Mouse (Mus musculus): ENCODE data around the gene Slc39a11. TPM values are rescaled to one million over a fixed set of nuclear protein-coding genes. Genes with fewer than 3 reads are reported as not detected.

Slc39a11 gene
- polyA plus RNA-seq, 1 experiment from 2014 or later = 26.3 TPM

DNA sequence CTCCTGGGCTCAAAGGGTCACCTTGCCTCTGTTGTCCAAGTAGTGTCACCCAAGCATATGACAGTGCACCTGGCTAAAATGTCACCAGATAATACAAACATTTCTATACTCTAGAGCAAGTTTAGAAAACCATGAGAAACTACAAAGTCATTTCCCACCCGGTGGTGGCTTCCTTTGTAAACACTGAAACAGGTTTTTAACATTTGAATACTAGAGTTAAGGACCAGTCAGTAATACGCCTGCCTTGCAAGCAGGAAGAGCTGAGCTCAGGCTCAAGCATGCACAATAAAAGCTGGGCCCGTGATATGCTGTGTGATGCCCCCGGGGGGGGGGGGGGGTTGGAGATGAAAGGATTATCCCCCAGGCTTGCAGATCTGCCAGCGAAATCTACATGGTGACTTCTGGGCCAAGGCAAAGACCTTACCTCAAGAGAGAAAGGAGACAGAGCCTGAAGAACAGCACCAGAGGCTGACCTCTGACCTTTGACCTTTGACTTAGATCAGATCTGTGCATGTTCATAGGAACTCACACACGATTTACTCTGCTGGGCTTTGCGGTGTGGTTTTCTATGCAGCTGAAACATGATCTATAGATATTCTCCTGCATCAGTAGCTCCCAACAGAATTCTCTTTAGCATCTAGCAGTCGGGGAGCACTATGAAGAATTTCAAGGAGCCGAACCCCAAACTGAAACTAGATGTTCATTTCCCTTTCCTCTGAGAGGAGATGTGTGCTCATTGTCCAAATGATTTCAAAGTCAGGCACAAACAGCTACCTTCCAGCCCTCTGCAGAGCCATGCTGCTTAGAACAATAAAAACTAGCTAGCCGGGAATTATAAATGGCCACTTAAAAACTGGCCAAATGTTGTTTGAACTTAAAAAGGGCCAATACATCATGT, 267.0 kb downstream of the Slc39a11 start:
- H3K27me3 ChIP-seq = no peaks in the 10 kb centered on the region
- no peak for ATAC-seq (ENCODE audit: insufficient number of reproducible peaks, insufficient read depth, low FRiP score, low TSS enrichment, low read depth)
- whole genome bisulfite sequencing = 25% methylated on average over 10 of the region's 10 CpGs
- H3K27ac ChIP-seq = no peak overlapping the region
- no peaks in the 10 kb centered on the region for H3K36me3 ChIP-seq
- no peak overlapping the region for H3K4me3 ChIP-seq
- H3K4me2 ChIP-seq = no peak overlapping the region
- no peak overlapping the region for H3K9ac ChIP-seq
- no peaks in the 10 kb centered on the region for H3K9me3 ChIP-seq
- H3K4me1 ChIP-seq = peaks cover 42% of the 10 kb centered on the region

DNA sequence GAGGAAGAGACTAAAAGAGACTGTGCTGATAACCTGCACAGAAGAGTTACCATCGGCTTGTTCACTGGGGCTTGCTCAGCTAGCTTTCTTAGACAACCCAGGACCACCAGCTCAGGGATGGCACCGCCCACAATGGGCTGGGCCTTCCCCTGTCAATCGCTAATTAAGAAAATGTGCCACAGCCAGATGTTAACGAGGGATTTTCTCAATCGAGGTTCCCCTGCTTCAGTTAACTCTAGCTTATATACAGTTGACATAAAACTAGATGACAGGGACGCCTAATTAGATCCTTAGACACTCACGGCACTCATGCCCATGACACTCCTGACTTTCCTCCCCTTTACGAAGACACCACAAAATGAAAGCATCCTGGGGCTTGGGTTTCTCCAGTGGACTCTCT, 268.3 kb downstream of the Slc39a11 start:
- H3K27ac ChIP-seq = no peak overlapping the region
- no peak overlapping the region for H3K9ac ChIP-seq
- H3K9me3 ChIP-seq = no peaks in the 10 kb centered on the region
- H3K4me2 ChIP-seq = no peak overlapping the region
- H3K27me3 ChIP-seq = no peaks in the 10 kb centered on the region
- H3K4me3 ChIP-seq = no peak overlapping the region
- 56% methylated on average over 8 of the region's 8 CpGs for WGBS
- ATAC-seq (ENCODE audit: insufficient number of reproducible peaks, insufficient read depth, low FRiP score, low TSS enrichment, low read depth) = no peak
- H3K4me1 ChIP-seq = peaks cover 46% of the 10 kb centered on the region
- H3K36me3 ChIP-seq = no peaks in the 10 kb centered on the region

DNA sequence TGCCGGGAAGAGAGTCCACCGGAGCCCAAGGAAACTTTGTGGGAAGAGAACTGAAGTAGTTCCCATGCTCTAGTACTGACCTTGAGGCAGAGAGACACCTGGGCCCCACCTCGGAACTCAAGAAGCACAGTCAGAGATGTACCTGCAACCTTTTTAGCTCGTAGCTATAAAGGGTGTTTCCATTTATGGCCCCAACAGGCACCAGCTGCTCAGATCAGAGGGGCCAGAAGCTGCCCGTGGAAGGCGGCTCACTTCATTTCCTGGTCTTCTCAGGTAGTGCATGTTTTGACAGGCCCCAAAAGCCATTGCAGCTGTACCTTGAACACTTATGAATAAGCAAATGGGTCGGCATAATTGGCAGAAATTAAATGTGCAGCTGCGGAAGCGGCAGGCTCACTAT, 271.0 kb downstream of the Slc39a11 start:
- Histone ChIP-seq H3K27ac (0 out of 2 replicates have a peak overlapping the region, but pooled peaks have one; percentile 2), H3K36me3 (no peaks in the 10 kb centered on the region), H3K9me3 (no peaks in the 10 kb centered on the region; the same call in 1 of the 2 replicates), H3K4me2 (no peak overlapping the region), H3K9ac (no peak overlapping the region), H3K27me3 (no peaks in the 10 kb centered on the region), H3K4me3 (no peak overlapping the region), H3K4me1 (peaks cover 36% of the 10 kb centered on the region)
- no peak for ATAC-seq (ENCODE audit: insufficient number of reproducible peaks, insufficient read depth, low FRiP score, low TSS enrichment, low read depth)
- WGBS = 69% methylated on average over 9 of the region's 9 CpGs

DNA sequence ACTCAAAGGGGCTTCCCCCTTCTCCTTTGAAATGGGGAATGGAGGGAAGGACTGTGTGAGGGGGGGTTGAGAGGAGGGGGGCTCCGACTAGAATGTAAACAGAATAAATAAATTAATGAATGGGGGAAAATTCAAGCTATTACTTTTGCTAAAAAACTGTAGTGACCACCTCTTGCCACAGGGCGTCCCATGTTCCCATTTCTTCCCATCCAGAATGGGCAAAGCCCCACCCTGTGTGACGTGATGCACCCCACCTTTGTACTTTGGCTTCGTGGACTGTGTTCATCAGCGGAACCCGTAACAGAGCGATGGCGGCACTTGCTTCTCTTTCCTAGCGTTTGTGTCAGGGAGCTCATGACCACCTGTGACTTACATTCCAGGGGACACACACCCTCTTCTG, 273.8 kb downstream of the Slc39a11 start:
- no peak for ATAC-seq (ENCODE audit: insufficient number of reproducible peaks, insufficient read depth, low FRiP score, low TSS enrichment, low read depth)
- no peak overlapping the region for H3K4me3 ChIP-seq
- no peak overlapping the region for H3K27ac ChIP-seq
- peaks cover 29% of the 10 kb centered on the region for H3K4me1 ChIP-seq
- H3K9me3 ChIP-seq = peaks cover 2% of the 10 kb centered on the region; the same call in 1 of the 2 replicates
- no peaks in the 10 kb centered on the region for H3K27me3 ChIP-seq
- 81% methylated on average over 9 of the region's 9 CpGs for WGBS
- H3K9ac ChIP-seq = no peak overlapping the region
- H3K4me2 ChIP-seq = no peak overlapping the region
- 0 out of 2 replicates have a peak, but pooled peaks cover 6% of the 10 kb centered on the region for H3K36me3 ChIP-seq

DNA sequence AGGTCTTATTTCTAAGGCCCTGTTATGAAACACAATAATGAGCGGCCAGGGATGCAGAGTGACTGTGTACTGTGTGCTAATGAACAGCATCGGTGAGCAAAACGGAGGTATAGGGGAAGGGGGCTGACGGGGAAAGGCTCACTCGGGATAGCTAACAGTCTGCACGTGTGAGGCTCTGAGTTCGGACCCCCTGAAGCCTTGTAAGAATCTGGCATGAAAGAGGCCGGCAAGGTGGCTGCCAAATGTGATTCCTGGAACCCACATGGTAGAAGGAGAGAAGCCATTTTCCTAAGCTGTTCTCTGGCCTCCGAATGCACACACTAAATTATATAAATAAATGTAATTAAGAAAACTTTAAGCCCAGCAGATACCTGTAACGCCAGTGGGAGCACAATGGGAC, 276.0 kb downstream of the Slc39a11 start:
- Histone ChIP-seq H3K9ac (no peak overlapping the region), H3K4me3 (no peak overlapping the region), H3K27me3 (no peaks in the 10 kb centered on the region), H3K27ac (no peak overlapping the region), H3K9me3 (peaks cover 2% of the 10 kb centered on the region; the same call in 1 of the 2 replicates), H3K4me2 (no peak overlapping the region), H3K36me3 (0 out of 2 replicates have a peak, but pooled peaks cover 6% of the 10 kb centered on the region), H3K4me1 (peaks cover 19% of the 10 kb centered on the region)
- 67% methylated on average over 10 of the region's 10 CpGs for WGBS
- no peak for ATAC-seq (ENCODE audit: insufficient number of reproducible peaks, insufficient read depth, low FRiP score, low TSS enrichment, low read depth)

DNA sequence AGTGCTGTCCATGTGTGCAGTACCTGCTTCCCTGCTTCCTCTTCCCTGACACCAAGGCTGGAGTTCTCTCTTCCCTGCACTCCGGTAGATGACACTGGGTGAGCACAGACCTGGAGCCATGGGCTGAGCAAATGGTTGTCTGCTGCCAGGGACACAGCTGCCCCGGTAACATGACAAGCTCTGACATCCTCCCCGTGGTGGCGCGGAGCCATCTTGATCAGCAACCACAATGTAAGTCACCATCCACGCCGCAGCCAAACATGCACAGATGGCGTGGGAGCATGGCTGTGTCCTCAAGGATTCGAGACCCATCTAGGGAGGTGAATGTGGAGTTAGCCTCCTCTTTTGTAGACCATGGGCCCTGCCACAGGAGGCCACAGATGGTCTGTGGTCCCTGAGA, 276.5 kb downstream of the Slc39a11 start:
- Histone ChIP-seq H3K9me3 (peaks cover 2% of the 10 kb centered on the region; the same call in 1 of the 2 replicates), H3K4me3 (no peak overlapping the region), H3K4me2 (no peak overlapping the region), H3K27ac (no peak overlapping the region), H3K36me3 (0 out of 2 replicates have a peak, but pooled peaks cover 6% of the 10 kb centered on the region), H3K9ac (no peak overlapping the region), H3K27me3 (no peaks in the 10 kb centered on the region), H3K4me1 (peaks cover 13% of the 10 kb centered on the region)
- WGBS = 89% methylated on average over 9 of the region's 9 CpGs
- ATAC-seq (ENCODE audit: insufficient number of reproducible peaks, insufficient read depth, low FRiP score, low TSS enrichment, low read depth) = no peak

DNA sequence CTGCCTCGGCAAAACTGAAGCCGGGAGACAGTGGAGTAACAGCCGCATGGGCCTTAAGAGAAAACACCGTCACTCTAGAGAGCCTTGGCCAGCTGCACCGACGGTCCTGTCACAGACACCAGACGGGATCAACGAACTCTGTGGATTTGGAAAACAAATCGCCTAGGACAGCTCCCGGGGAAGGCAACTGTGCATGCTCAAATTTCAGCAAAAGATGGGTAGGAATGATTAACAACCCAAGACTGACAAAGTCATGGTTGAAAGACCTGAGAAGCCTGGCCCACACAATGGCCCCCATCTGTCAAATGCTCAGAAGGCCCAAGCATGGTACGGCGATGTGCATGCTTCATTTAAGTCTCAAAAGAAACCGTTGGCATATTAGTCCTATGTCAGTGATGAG, 281.8 kb downstream of the Slc39a11 start:
- ATAC-seq (ENCODE audit: insufficient number of reproducible peaks, insufficient read depth, low FRiP score, low TSS enrichment, low read depth) = no peak
- Histone ChIP-seq H3K36me3 (0 out of 2 replicates have a peak, but pooled peaks cover 6% of the 10 kb centered on the region), H3K4me3 (no peak overlapping the region), H3K4me2 (no peak overlapping the region), H3K27ac (no peak overlapping the region), H3K27me3 (no peaks in the 10 kb centered on the region), H3K9ac (no peak overlapping the region), H3K4me1 (peaks cover 17% of the 10 kb centered on the region; the same call in 1 of the 2 replicates), H3K9me3 (0 out of 2 replicates have a peak, but pooled peaks cover 2% of the 10 kb centered on the region)
- 53% methylated on average over 13 of the region's 13 CpGs for WGBS

DNA sequence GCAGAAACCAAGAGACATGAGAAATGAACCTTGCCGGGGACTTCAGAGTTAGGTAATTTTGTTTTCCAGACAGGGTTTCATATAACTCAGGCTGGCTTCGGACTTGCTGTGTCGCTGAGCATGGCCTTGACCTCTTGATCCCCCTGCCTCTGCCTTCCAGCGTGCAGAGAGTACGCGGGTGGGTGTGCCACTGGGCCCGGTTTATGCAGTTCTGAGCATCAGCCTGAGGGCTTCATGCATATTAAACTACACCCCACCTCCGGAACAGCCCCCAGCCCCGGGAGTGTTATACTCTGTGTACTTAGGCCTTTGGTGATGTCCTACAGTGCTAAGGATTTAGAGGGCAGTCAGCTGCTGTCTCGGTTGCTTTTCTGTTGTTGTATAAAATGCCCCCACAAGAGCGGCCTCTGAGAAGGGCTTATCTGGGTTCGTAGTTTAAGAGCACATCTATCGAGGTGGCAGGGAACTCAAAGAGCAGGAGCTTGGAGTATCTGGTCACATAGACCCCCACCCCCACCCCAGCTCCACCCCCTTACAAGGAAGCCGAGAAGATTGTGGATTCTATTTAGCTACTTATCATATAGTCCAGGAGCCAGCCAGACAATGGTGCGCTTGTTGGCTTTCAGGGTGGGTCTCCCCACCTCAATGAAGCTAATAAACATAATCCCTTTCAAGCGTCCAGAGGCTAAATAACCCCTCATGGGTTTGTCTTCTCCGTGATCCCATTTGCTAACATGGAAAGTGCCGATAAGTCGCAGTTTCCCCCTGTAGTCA, 283.4 kb downstream of the Slc39a11 start:
- Histone ChIP-seq H3K9ac (no peak overlapping the region), H3K27me3 (no peaks in the 10 kb centered on the region), H3K27ac (no peak overlapping the region), H3K4me2 (no peak overlapping the region), H3K4me3 (no peak overlapping the region), H3K4me1 (peaks cover 17% of the 10 kb centered on the region; the same call in 1 of the 2 replicates), H3K9me3 (0 out of 2 replicates have a peak, but pooled peaks cover 2% of the 10 kb centered on the region), H3K36me3 (0 out of 2 replicates have a peak, but pooled peaks cover 2% of the 10 kb centered on the region)
- WGBS = 35% methylated on average over 19 of the region's 19 CpGs
- no peak for ATAC-seq (ENCODE audit: insufficient number of reproducible peaks, insufficient read depth, low FRiP score, low TSS enrichment, low read depth)

DNA sequence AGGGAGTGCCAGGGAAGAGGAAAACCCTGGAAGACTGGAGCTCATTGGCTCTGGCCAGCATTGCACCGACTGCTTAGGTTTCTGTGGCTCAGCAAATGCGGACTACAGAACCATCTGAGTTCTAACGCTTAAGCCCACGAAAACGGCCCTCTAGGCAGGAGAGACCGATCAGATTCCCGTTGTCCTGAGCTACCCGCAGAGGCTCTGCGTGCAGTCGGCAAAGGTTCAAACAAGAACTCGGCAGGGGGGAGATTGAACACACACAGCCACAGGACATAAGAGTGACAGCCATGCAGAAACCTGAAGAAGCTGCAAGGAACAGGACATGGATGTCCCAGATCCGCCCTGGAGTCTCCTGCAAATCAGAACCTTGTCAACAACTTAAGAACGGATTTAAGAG, 286.1 kb downstream of the Slc39a11 start:
- H3K9ac ChIP-seq = no peak overlapping the region
- 41% methylated on average over 13 of the region's 13 CpGs for WGBS
- no peaks in the 10 kb centered on the region for H3K36me3 ChIP-seq
- no peak overlapping the region for H3K4me3 ChIP-seq
- ATAC-seq (ENCODE audit: insufficient number of reproducible peaks, insufficient read depth, low FRiP score, low TSS enrichment, low read depth) = no peak
- H3K27ac ChIP-seq = no peak overlapping the region
- no peaks in the 10 kb centered on the region for H3K9me3 ChIP-seq
- H3K4me1 ChIP-seq = peaks cover 17% of the 10 kb centered on the region; the same call in 1 of the 2 replicates
- no peaks in the 10 kb centered on the region for H3K27me3 ChIP-seq
- no peak overlapping the region for H3K4me2 ChIP-seq

DNA sequence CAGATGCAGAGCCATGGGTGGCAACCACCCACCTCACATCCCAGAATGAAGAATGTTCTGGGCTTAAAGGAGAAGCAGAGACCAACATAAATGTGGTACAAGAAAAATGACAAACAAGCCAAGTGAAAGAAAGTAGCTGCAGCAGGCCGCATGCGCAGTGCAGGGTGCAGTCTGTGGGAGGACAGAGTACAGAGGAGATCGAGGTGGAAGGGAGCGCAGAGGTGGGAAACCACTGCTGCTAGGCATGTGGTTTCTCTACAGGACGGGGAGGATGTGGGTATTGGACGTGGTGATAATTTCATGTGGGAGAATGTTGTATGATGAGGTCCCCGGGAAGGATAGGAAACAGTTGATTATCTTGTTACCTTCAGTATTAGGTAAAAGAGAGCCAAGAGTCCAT, 287.3 kb downstream of the Slc39a11 start:
- WGBS = 86% methylated on average over 7 of the region's 7 CpGs
- ATAC-seq (ENCODE audit: insufficient number of reproducible peaks, insufficient read depth, low FRiP score, low TSS enrichment, low read depth) = no peak
- no peaks in the 10 kb centered on the region for H3K9me3 ChIP-seq
- H3K4me3 ChIP-seq = no peak overlapping the region
- no peak overlapping the region for H3K9ac ChIP-seq
- H3K4me2 ChIP-seq = no peak overlapping the region
- H3K36me3 ChIP-seq = no peaks in the 10 kb centered on the region
- peaks cover 12% of the 10 kb centered on the region; the same call in 1 of the 2 replicates for H3K4me1 ChIP-seq
- H3K27ac ChIP-seq = no peak overlapping the region
- no peaks in the 10 kb centered on the region for H3K27me3 ChIP-seq

DNA sequence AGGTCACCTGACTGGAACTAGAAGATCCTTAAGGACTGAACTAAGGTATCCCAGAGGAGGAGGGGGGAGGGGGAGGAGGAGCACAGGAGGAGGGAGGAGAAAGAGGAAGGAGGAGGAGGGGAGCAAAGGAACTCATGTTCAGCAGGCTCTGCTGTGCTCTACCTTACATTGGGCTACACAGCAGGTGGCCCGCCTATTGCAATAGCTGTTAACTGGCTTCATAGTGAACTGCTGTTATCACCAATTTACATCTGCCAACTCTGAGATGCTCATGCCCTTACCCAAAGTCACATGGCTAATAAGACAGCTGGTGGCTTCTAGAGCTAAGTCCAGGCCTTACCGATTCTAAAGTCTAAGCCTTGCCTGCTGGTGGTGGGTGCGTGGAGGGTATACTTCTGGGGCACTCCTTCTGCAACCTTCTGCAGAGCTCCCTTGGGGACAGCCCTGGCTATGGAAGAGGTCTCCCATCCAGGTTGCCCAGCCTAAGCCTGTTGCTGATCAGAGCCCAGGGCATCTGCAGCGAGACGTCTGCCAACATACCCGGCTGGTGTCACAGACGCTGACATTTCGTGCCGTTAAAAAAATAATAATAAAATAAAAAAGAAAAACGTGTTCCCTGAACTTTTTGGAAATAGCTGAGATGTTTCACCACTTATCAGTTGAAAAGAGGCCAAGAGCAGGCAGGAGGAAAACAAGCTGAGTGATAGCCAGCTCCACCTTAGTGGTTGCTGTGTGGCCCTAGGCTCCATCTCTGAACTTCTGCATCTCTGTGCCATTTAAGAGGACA, 289.6 kb downstream of the Slc39a11 start:
- ATAC-seq (ENCODE audit: insufficient number of reproducible peaks, insufficient read depth, low FRiP score, low TSS enrichment, low read depth) = no peak

More for the DNA sequence above, 289.6 kb downstream of the Slc39a11 start:
- H3K36me3 ChIP-seq = no peaks in the 10 kb centered on the region
- 90% methylated on average over 10 of the region's 10 CpGs for WGBS
- no peak overlapping the region for H3K4me3 ChIP-seq
- no peaks in the 10 kb centered on the region for H3K27me3 ChIP-seq
- no peak overlapping the region for H3K9ac ChIP-seq
- no peaks in the 10 kb centered on the region for H3K9me3 ChIP-seq
- H3K4me1 ChIP-seq = peaks cover 4% of the 10 kb centered on the region; the same call in 1 of the 2 replicates
- H3K4me2 ChIP-seq = no peak overlapping the region
- H3K27ac ChIP-seq = no peak overlapping the region

All from embryonic facial prominence, embryonic 13.5 days (tissue).